Mouse (Mus musculus) liver, postnatal 0 days (tissue): ENCODE data around the gene Acvr1b. TPM values are rescaled to one million over a fixed set of nuclear protein-coding genes. Genes with fewer than 3 reads are reported as not detected.

Experiments used
- ATAC-seq: fragments of 200-750 bp; cut with Nextera tagmentation; 2 replicates; pipeline ENCODE4 v1.8.0; 2017; ENCODE audit warnings: mild to moderate bottlenecking, moderate library complexity
- DNase-seq: peaks from one replicate; pipeline ENCODE4 v3.0.0-alpha.2; 2016
- H3K27ac ChIP-seq: fragments of 300-500 bp; sonication (generic); 2 replicates; pipeline ENCODE4 v1.5.1; 2014; ENCODE audit warnings: antibody characterized with exemption, moderate library complexity, mild to moderate bottlenecking, low read depth
- H3K27me3 ChIP-seq: fragments of 300-500 bp; sonication (generic); 2 replicates; pipeline ENCODE4 v1.6.1; 2014; ENCODE audit warnings: low read length, control low read depth, mixed read lengths; ENCODE audit not compliant: insufficient read depth
- H3K36me3 ChIP-seq: fragments of 300-500 bp; sonication (generic); replicated peaks from 2 replicates; pipeline ENCODE4 v1.6.1; 2014; ENCODE audit warnings: mild to moderate bottlenecking, control low read depth, low read length, moderate library complexity, mixed read lengths; ENCODE audit not compliant: insufficient read depth
- H3K4me1 ChIP-seq: fragments of 300-500 bp; sonication (generic); 2 replicates; pipeline ENCODE4 v1.6.1; 2014; ENCODE audit warnings: antibody characterized with exemption, mild to moderate bottlenecking, control low read depth; ENCODE audit not compliant: insufficient read depth
- H3K4me2 ChIP-seq: fragments of 300-500 bp; sonication (generic); 2 replicates; pipeline ENCODE4 v1.6.1; 2014; ENCODE audit warnings: low read depth, mild to moderate bottlenecking, low read length, moderate library complexity, mixed read lengths
- H3K4me3 ChIP-seq: fragments of 300-500 bp; sonication (generic); 2 replicates; pipeline ENCODE4 v1.5.1; 2014; ENCODE audit warnings: low read depth, low read length
- H3K9ac ChIP-seq: fragments of 300-500 bp; sonication (generic); replicated peaks from 2 replicates; pipeline ENCODE4 v1.6.1; 2014; ENCODE audit warnings: mild to moderate bottlenecking, moderate library complexity
- H3K9me3 ChIP-seq: fragments of 300-500 bp; sonication (generic); 2 replicates; pipeline ENCODE4 v1.6.1; 2016; ENCODE audit warnings: mild to moderate bottlenecking, control low read depth, low read length, mixed read lengths
- CTCF ChIP-seq: sonication (generic); IDR thresholded peaks from 2 replicates; pipeline ENCODE4 v1.5.1; 2016; ENCODE audit warnings: antibody characterized with exemption, low read depth
- EP300 ChIP-seq: IDR thresholded peaks from 2 replicates; pipeline ENCODE4 v1.6.1; 2016; ENCODE audit warnings: antibody characterized with exemption, low read depth, mild to moderate bottlenecking
- WGBS: fragments of 180-500 bp; shearing (Covaris S2); extraction: QIAGEN DNeasy Blood & Tissue Kit; methylation state at CpG from one replicate; pipeline ENCODE4 v1.1.7; 2014; ENCODE audit not compliant: insufficient replicate concordance; 5-methylcytosine and 5-hydroxymethylcytosine counted together
- polyA plus RNA-seq: library from polyadenylated mRNA; unstranded; fragments of >200 nt; fragmentation: Nextera tagmentation; extraction: Ambion mirVana; gene quantifications from 2 replicates; pipeline ENCODE4 v1.2.1, GENCODE M21; 2015

Acvr1b gene
- polyA plus RNA-seq, 1 experiment from 2014 or later = 2.2 TPM

DNA sequence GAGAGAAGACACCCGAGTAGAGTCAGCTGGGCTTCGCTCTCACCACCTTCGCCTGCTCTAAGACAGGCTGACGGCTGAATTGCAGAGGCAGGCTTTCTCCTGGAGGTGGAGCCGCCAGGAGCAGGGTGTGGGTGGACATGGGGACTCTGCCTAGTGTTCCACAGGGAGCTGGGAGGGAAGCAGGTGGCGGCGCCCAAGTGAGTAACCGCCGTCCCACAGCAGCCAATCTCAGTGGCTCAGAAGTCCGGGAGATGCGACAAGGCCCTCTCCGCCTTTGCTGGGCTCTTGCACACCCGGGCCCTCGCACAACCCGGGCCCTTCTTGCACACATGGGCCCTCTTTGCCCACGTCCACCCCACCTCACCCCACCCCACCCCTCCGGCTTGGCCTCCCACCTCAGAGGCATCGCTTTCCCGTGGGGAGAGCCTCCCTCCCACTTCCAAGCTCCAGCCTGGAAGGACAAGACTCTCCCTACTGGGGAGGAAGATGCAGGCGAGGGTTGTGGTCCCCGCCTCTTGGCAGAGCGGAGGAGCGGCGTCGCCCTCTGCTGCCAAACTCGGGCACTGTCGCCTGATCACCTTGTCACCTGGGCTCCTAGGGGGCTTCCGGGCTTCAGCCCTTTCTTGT is 65.1 kb downstream of the Acvr1b start:
- H3K27me3 ChIP-seq = peaks cover 9% of the 10 kb centered on the region; the same call in 1 of the 2 replicates
- no peak overlapping the region for H3K27ac ChIP-seq
- H3K36me3 ChIP-seq = no peaks in the 10 kb centered on the region
- TF ChIP-seq EP300 = no peak
- peak; percentile 70 for TF ChIP-seq CTCF
- H3K4me1 ChIP-seq = peaks cover 12% of the 10 kb centered on the region
- H3K9me3 ChIP-seq = no peaks in the 10 kb centered on the region
- DNase-seq = peak; percentile 55
- WGBS = 11% methylated on average over 28 of the region's 28 CpGs
- H3K4me2 ChIP-seq = no peak overlapping the region
- no peak overlapping the region for H3K9ac ChIP-seq
- no peak overlapping the region for H3K4me3 ChIP-seq
- ATAC-seq = no peak

DNA sequence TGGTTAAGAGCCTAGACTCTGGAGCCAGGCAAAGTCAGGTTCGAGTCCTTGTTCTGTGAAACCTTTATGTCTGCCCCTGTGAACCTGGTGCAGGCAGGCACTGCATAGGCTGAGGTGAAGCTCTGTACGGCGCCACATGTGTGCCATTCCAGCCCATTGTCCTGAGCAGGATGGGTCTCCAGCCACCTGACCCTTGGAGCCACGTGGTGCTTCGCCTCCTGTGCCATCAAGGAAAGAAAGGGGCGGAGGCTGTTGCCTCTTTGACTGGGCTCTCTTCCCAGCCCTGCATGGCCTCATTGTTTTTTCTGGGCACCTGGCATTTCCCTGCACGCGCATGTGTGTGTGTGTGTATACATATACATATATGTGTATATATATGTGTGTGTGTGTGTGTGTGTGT is 66.0 kb downstream of the Acvr1b start:
- WGBS = 65% methylated on average over 8 of the region's 8 CpGs
- Histone ChIP-seq H3K9me3 (no peaks in the 10 kb centered on the region), H3K27me3 (peaks cover 9% of the 10 kb centered on the region; the same call in 1 of the 2 replicates), H3K4me2 (no peak overlapping the region), H3K4me3 (no peak overlapping the region), H3K36me3 (no peaks in the 10 kb centered on the region), H3K9ac (no peak overlapping the region), H3K4me1 (peaks cover 12% of the 10 kb centered on the region), H3K27ac (no peak overlapping the region)
- no peak for ATAC-seq
- no peak for DNase-seq
- TF ChIP-seq CTCF = no peak
- TF ChIP-seq EP300 = no peak

DNA sequence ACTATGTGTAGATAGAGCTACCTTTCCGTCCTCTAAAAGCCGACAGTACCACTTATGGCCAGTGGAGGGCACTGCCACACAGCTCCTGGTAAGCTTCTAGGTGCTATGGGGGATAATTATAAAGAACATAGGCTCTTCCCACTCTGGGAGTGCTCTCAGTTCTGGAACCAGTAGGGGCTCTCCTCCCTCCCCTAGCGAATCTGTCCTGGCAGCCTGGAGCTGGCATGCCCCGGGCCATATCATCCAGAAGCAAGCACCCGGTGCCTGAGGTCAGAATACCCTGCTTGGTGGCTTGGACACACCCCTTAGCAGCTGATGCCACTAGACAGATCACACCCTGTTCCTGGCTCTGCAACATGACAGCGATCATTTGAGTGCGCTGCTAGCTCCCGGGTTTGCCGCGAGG is 66.9 kb downstream of the Acvr1b start:
- 0 out of 2 replicates have a peak overlapping the region, but pooled peaks have one; percentile 6 for H3K27ac ChIP-seq
- peaks cover 8% of the 10 kb centered on the region for H3K4me1 ChIP-seq
- WGBS = 5% methylated on average over 10 of the region's 10 CpGs
- peak overlapping the region; percentile 62 for H3K4me2 ChIP-seq
- ATAC-seq = peak; percentile 68
- TF ChIP-seq EP300 (no peak; the same call in 1 of the 2 replicates), CTCF (peak; percentile 93)
- peak; percentile 83 for DNase-seq
- no peaks in the 10 kb centered on the region for H3K9me3 ChIP-seq
- H3K4me3 ChIP-seq = no peak overlapping the region
- no peaks in the 10 kb centered on the region for H3K36me3 ChIP-seq
- H3K27me3 ChIP-seq = peaks cover 9% of the 10 kb centered on the region; the same call in 1 of the 2 replicates
- H3K9ac ChIP-seq = 0 out of 2 replicates have a peak overlapping the region, but pooled peaks have one; percentile 30

DNA sequence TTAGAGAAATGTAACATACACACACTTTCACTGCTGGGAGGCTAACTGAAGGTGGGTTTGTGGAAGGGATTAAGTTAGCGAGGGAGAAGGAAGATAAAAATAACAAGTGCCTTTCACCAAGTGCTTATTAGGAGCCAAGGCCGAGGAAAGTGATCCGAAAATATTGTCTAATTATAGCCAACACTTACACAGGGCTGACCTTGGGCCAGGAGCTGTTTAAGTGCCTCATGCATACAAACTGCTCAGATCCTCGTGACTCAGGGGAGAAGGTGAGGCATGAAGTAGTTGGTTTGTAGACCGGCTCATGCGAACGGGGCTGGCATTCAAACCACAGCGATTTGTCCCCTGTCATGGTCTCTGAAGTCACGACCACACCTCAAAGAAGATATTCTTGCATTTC is 67.4 kb downstream of the Acvr1b start:
- Histone ChIP-seq H3K4me3 (no peak overlapping the region), H3K27ac (0 out of 2 replicates have a peak overlapping the region, but pooled peaks have one; percentile 6), H3K27me3 (peaks cover 9% of the 10 kb centered on the region; the same call in 1 of the 2 replicates), H3K4me1 (peaks cover 4% of the 10 kb centered on the region), H3K9ac (0 out of 2 replicates have a peak overlapping the region, but pooled peaks have one; percentile 30), H3K36me3 (no peaks in the 10 kb centered on the region), H3K9me3 (no peaks in the 10 kb centered on the region), H3K4me2 (peak overlapping the region; percentile 62)
- DNase-seq (no peak), ATAC-seq (no peak)
- no peak for TF ChIP-seq EP300
- TF ChIP-seq CTCF = no peak
- WGBS = 35% methylated on average over 9 of the region's 9 CpGs

DNA sequence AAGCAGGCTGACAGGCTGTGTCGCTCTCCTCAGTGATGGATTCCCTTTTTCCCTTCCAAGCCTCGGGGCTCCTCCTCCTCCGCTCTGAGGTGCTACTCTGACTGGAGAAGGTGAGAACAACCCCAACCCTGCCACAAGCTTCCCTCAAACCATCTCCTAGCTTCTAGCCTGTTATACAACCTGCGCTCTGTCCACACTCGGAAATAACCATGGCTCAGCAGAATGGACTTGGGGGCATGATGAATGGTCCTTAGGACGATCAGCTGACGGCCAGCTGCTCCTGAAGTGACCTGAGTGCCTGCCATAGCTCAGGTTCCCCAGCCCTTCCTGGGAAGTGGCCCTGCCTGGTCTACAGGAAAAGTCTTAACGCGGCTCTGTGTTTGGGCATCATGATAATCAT is 68.0 kb downstream of the Acvr1b start:
- Histone ChIP-seq H3K9me3 (no peaks in the 10 kb centered on the region), H3K36me3 (no peaks in the 10 kb centered on the region), H3K4me1 (peaks cover 6% of the 10 kb centered on the region), H3K4me2 (no peak overlapping the region), H3K9ac (no peak overlapping the region), H3K27me3 (peaks cover 9% of the 10 kb centered on the region; the same call in 1 of the 2 replicates), H3K4me3 (no peak overlapping the region), H3K27ac (no peak overlapping the region)
- no peak for TF ChIP-seq EP300
- no peak for TF ChIP-seq CTCF
- ATAC-seq (no peak), DNase-seq (no peak)
- 75% methylated on average over 9 of the region's 9 CpGs for WGBS

DNA sequence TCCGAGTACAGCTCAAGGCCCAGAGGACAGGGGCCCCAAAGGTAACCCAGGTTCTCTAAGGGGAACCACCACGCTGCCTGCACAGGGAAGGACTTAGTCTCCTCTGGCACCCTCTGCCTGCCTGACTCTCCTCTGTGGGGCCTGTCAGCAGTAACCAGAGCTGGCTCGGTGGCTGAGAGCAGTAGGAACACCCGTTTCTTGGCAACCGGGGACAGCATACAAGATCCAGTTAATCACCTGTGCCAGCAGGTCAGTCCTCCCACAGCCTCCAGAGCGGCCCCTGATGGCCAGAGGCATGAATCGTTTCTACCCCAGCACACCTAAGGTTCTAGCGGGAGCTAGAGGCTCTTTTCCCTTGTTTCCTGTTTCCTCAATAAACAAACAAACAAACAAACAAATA is 68.8 kb downstream of the Acvr1b start:
- H3K27me3 ChIP-seq = peaks cover 9% of the 10 kb centered on the region; the same call in 1 of the 2 replicates
- WGBS = 42% methylated on average over 8 of the region's 8 CpGs
- DNase-seq (peak; percentile 54), ATAC-seq (no peak)
- no peak overlapping the region for H3K4me2 ChIP-seq
- H3K9me3 ChIP-seq = no peaks in the 10 kb centered on the region
- no peak overlapping the region for H3K9ac ChIP-seq
- no peaks in the 10 kb centered on the region for H3K36me3 ChIP-seq
- peak; percentile 45 for TF ChIP-seq CTCF
- no peak for TF ChIP-seq EP300
- H3K4me3 ChIP-seq = no peak overlapping the region
- no peak overlapping the region for H3K27ac ChIP-seq
- peaks cover 14% of the 10 kb centered on the region for H3K4me1 ChIP-seq
